Mouse (Mus musculus) olfactory bulb, adult 2 months (tissue): ENCODE data around the gene Shisa6.

Experiments used
- CTCF ChIP-seq: fragments of 200-500 bp; IDR thresholded peaks from 2 replicates; pipeline ENCODE4 v1.5.1; 2012; ENCODE audit warnings: low read depth, mild to moderate bottlenecking, low read length, moderate library complexity; ENCODE audit not compliant: insufficient read depth
- POLR2A ChIP-seq: fragments of 200-500 bp; IDR thresholded peaks from 2 replicates; pipeline ENCODE4 v1.6.1; 2012; ENCODE audit warnings: mild to moderate bottlenecking, low read depth, low read length, moderate library complexity; ENCODE audit not compliant: insufficient read depth

GRCm38 (mm10) chr11:66222133-66222532 lies 303.6 kb downstream of the Shisa6 start:
- TF ChIP-seq CTCF (no peak), POLR2A (no peak)
